Mouse (Mus musculus) myocyte (in vitro differentiated cells): Measurements from ENCODE around the gene Gdpd3.
A peak's percentile ranks its signal among the peaks of the same experiment; 100 is the strongest.

ENCODE experiments used
- CEBPB ChIP-seq: IDR thresholded peaks from 2 replicates; pipeline ENCODE4 v1.6.1; 2011; ENCODE audit warnings: mild to moderate bottlenecking, moderate library complexity; ENCODE audit not compliant: poor library complexity, insufficient read depth, severe bottlenecking
- E2F4 ChIP-seq: IDR thresholded peaks from one replicate; pipeline ENCODE4 v1.6.1; 2011; ENCODE audit warnings: mild to moderate bottlenecking, control low read depth, moderate library complexity; ENCODE audit not compliant: insufficient read depth
- MAX ChIP-seq: IDR thresholded peaks from one replicate; pipeline ENCODE4 v1.6.1; 2011; ENCODE audit warnings: low read depth, mild to moderate bottlenecking, control low read depth
- MYOD1 ChIP-seq, 3 experiments: IDR thresholded peaks; one replicate each; pipeline ENCODE4 v1.6.1; 2011; ENCODE audit warnings: control low read depth in 2 of 3, low read depth in 2 of 3, mild to moderate bottlenecking in 2 of 3, moderate library complexity in 1 of 3; ENCODE audit not compliant: insufficient read length in 2 of 3, control insufficient read depth in 1 of 3
- POLR2A ChIP-seq: IDR thresholded peaks from one replicate; pipeline ENCODE4 v1.6.1; 2011; ENCODE audit warnings: low read depth, mild to moderate bottlenecking, control low read depth, moderate library complexity; ENCODE audit not compliant: insufficient read length
- POLR2AphosphoS2 ChIP-seq: IDR thresholded peaks from one replicate; pipeline ENCODE4 v1.6.1; 2011; ENCODE audit warnings: low read depth, control low read depth; ENCODE audit not compliant: insufficient read length
- TCF12 ChIP-seq: IDR thresholded peaks from one replicate; pipeline ENCODE4 v1.6.1; 2011; ENCODE audit warnings: mild to moderate bottlenecking, control low read depth; ENCODE audit not compliant: poor library complexity, insufficient read depth, severe bottlenecking
- TCF3 ChIP-seq: IDR thresholded peaks from one replicate; pipeline ENCODE4 v1.6.1; 2011; ENCODE audit warnings: low read depth, control low read depth; ENCODE audit not compliant: insufficient read length
- USF1 ChIP-seq: IDR thresholded peaks from one replicate; pipeline ENCODE4 v1.6.1; 2011; ENCODE audit warnings: low read depth, mild to moderate bottlenecking, control low read depth, moderate library complexity

DNA sequence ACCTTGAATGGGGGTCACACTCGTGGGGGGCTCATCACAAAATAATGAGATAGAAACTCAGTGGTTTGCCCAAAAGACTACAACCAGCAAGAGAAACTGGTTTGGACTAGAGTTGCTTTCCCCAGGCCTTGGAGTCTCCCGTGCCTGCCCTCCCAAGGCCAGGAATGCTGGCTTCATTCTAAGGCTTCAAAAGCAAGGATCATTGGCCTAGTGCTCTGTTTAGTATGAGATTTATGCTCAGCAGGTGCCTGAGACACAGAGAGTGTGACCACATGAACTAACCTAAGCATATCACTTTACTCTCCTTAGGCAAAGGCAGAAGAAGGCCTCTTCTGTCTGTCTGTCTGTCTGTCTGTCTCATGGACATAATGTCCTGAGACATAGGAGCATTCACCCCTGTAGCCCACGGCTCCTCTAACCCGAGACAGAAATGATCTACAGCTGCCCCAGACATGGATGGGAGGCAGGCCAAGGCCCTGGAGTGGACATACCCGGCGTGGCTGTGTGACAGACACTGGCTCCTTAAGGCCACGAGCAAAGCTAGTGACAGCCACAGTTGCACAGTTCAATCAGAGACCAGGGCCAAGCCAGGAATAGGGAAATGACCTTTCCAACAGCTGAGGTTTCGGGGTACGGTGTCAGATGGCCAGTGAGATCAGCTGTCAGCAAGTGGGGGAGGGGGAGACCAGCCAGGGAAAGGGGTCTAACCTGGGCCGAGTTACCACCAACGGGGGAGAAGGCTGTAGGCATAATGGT lies 36.2 kb downstream of the Gdpd3 start:
- TF ChIP-seq MAX (no peak), POLR2AphosphoS2 (peak; percentile 17), POLR2A (no peak), TCF12 (peak; percentile 84), USF1 (no peak), E2F4 (no peak), MYOD1 (IDR thresholded peaks at IDR 0.05; ENCODE audit: control insufficient read depth in 1 of 3, insufficient read length in 2 of 3, low read depth in 2 of 3) (peak; percentile 87 to 98 (median 93)), TCF3 (peak; percentile 67), CEBPB (no peak)
